Mouse (Mus musculus) heart, postnatal 10 days (tissue): ENCODE measurements at regions not wholly inside any gene's neighbourhood (a gene's known extent, or its start where the extent isn't known, plus 50 kb on each side); places are given as distances from the start of the nearest gene placed in this dataset.
"Not testable (repeated sequence)": the region's sequence is repeated elsewhere in the genome, so short reads cannot be mapped to it uniquely, and the experiment has no call there.

Experiments used
- DNase-seq, 2 experiments: peaks; one replicate each; pipeline ENCODE4 v3.0.0; 2021
- intact Hi-C: fragments of 180-260 bp; cut with DNase I; formaldehyde crosslinking; loops from one replicate; pipeline ENCODE4 v1.15.1; 2025

- DNase-seq, result no peak
- intact Hi-C loops, result no loop called here
Observed at GRCm38 (mm10) chr8:102223097-102223496, 562.3 kb downstream of the Cdh11 start.

GRCm38 (mm10) chr8:102205633-102206032 is 579.8 kb downstream of the Cdh11 start:
- intact Hi-C loops, result no loop called here
- no peak for DNase-seq

GRCm38 (mm10) chr8:102159541-102160197 is 625.8 kb downstream of the Cdh11 start:
- intact Hi-C loops, result no loop called here
- no peak for DNase-seq

- intact Hi-C loops, result no loop called here
- no peak for DNase-seq
Observed at GRCm38 (mm10) chr8:102118657-102119056, 666.8 kb downstream of the Cdh11 start.

GRCm38 (mm10) chr8:102116846-102117403 is 668.5 kb downstream of the Cdh11 start:
- intact Hi-C loops, result no loop called here
- no peak for DNase-seq

GRCm38 (mm10) chr8:102103773-102104172 is 681.7 kb downstream of the Cdh11 start:
- DNase-seq, result no peak
- intact Hi-C loops, result no loop called here

- intact Hi-C loops, result no loop called here
Observed at GRCm38 (mm10) chr8:102096726-102097125, 688.7 kb downstream of the Cdh11 start.

GRCm38 (mm10) chr8:102085927-102086326 is 699.5 kb downstream of the Cdh11 start:
- intact Hi-C loops, result no loop called here
- no peak for DNase-seq

More at GRCm38 (mm10) chr8:102096726-102097125, 688.7 kb downstream of the Cdh11 start:
- DNase-seq, result no peak

- intact Hi-C loops, result no loop called here
- DNase-seq, result no peak
Observed at GRCm38 (mm10) chr8:102075611-102076010, 709.8 kb downstream of the Cdh11 start.

- intact Hi-C loops, result loop anchor here (2.0 kb wide), 1 partner anchor 435 kb away; no protein-coding TSS in a partner anchor
- DNase-seq, result no peak
Observed at GRCm38 (mm10) chr8:102064137-102064536, 721.3 kb downstream of the Cdh11 start.

GRCm38 (mm10) chr8:102053429-102053828 is 732.0 kb downstream of the Cdh11 start:
- intact Hi-C loops, result no loop called here

GRCm38 (mm10) chr8:102026956-102027927 is 758.2 kb downstream of the Cdh11 start:
- DNase-seq, result no peak
- intact Hi-C loops, result no loop called here

More at GRCm38 (mm10) chr8:102053429-102053828, 732.0 kb downstream of the Cdh11 start:
- no peak for DNase-seq

- intact Hi-C loops, result no loop called here
- no peak for DNase-seq
Observed at GRCm38 (mm10) chr8:102024472-102024871, 761.0 kb downstream of the Cdh11 start.

- intact Hi-C loops, result no loop called here
Observed at GRCm38 (mm10) chr8:102017776-102018175, 767.7 kb downstream of the Cdh11 start.

GRCm38 (mm10) chr8:102000326-102001016 is 785.0 kb downstream of the Cdh11 start:
- intact Hi-C loops, result no loop called here
- DNase-seq, result no peak

More at GRCm38 (mm10) chr8:102017776-102018175, 767.7 kb downstream of the Cdh11 start:
- no peak for DNase-seq

- intact Hi-C loops, DNase-seq: not testable (repeated sequence)
Observed at GRCm38 (mm10) chr8:101996761-101997160, 788.7 kb downstream of the Cdh11 start.

GRCm38 (mm10) chr8:101956832-101957231 is 828.6 kb downstream of the Cdh11 start:
- intact Hi-C loops, result no loop called here
- no peak for DNase-seq

- peak; percentile 27 to 50 for DNase-seq
- intact Hi-C loops, result no loop called here
Observed at GRCm38 (mm10) chr8:101950599-101950998, 834.8 kb downstream of the Cdh11 start.

GRCm38 (mm10) chr8:101937859-101938258 is 847.6 kb downstream of the Cdh11 start:
- DNase-seq, result no peak
- intact Hi-C loops, result no loop called here

GRCm38 (mm10) chr8:101913665-101914064 is 871.8 kb downstream of the Cdh11 start:
- no peak for DNase-seq
- intact Hi-C loops, result no loop called here
